Mouse (Mus musculus) embryonic facial prominence, embryonic 13.5 days (tissue): Measurements from ENCODE around the gene Tpst2. TPM values are rescaled to one million over a fixed set of nuclear protein-coding genes. Genes with fewer than 3 reads are reported as not detected.
A peak's percentile ranks its signal among the peaks of the same experiment; 100 is the strongest.

Experiments used
- ATAC-seq: fragments of 200-750 bp; cut with Nextera tagmentation; 2 replicates; pipeline ENCODE4 v1.8.0; 2017; ENCODE audit warnings: low read depth; ENCODE audit not compliant: insufficient number of reproducible peaks, insufficient read depth, low FRiP score, low TSS enrichment
- H3K27ac ChIP-seq: fragments of 300-500 bp; sonication (generic); 2 replicates; pipeline ENCODE4 v1.5.1; 2015; ENCODE audit warnings: moderate library complexity, mild to moderate bottlenecking, inconsistent platforms
- H3K27me3 ChIP-seq: fragments of 300-500 bp; sonication (generic); 2 replicates; pipeline ENCODE4 v1.6.1; 2015; ENCODE audit warnings: mild to moderate bottlenecking, inconsistent platforms
- H3K36me3 ChIP-seq: fragments of 300-500 bp; sonication (generic); 2 replicates; pipeline ENCODE4 v1.6.1; 2015; ENCODE audit warnings: mild to moderate bottlenecking, inconsistent platforms
- H3K4me1 ChIP-seq: fragments of 300-500 bp; sonication (generic); 2 replicates; pipeline ENCODE4 v1.6.1; 2015; ENCODE audit warnings: inconsistent platforms
- H3K4me2 ChIP-seq: fragments of 300-500 bp; sonication (generic); 2 replicates; pipeline ENCODE4 v1.6.1; 2015; ENCODE audit warnings: moderate library complexity, mild to moderate bottlenecking, inconsistent platforms
- H3K4me3 ChIP-seq: fragments of 300-500 bp; sonication (generic); 2 replicates; pipeline ENCODE4 v1.5.1; 2015; ENCODE audit warnings: mild to moderate bottlenecking, inconsistent platforms
- H3K9ac ChIP-seq: fragments of 300-500 bp; sonication (generic); 2 replicates; pipeline ENCODE4 v1.6.1; 2015; ENCODE audit warnings: mild to moderate bottlenecking, inconsistent platforms
- H3K9me3 ChIP-seq: fragments of 300-500 bp; sonication (generic); 2 replicates; pipeline ENCODE4 v1.6.1; 2016; ENCODE audit warnings: inconsistent platforms
- WGBS: fragments of 180-500 bp; shearing (Covaris S2); methylation state at CpG from one replicate; pipeline ENCODE4 v1.1.7; 2015; ENCODE audit warnings: mixed read lengths; 5-methylcytosine and 5-hydroxymethylcytosine counted together
- polyA plus RNA-seq: library from polyadenylated mRNA; unstranded; fragments of >200 nt; fragmentation: Nextera tagmentation; extraction: Ambion mirVana; gene quantifications from 2 replicates; pipeline ENCODE4 v1.2.1, GENCODE M21; 2015

The Tpst2 gene
- polyA plus RNA-seq, 1 experiment from 2014 or later, result 38.7 TPM

DNA sequence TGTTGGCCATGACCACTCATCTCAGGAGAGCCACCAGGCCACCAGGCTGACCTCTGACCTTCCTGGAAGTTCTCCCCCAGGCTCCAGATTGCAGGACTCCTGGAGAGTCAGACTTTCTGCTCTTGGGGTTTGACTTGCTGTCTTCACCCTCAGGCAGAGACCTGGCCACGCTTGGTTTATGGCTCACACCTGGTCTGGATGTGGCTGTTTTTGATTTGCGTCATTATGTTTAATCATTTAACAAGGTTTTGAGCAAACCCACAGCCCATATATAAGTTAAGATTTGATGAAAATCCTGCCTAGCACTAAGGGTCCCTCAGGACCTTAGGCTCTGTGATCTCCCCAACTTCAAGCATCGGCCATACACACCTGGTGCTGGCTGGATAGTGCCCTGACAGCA lies 18.6 kb upstream of the Tpst2 start:
- Histone ChIP-seq H3K27me3 (peaks cover 6% of the 10 kb centered on the region), H3K4me1 (peaks cover 25% of the 10 kb centered on the region), H3K4me2 (no peak overlapping the region), H3K9ac (no peak overlapping the region), H3K27ac (no peak overlapping the region), H3K4me3 (no peak overlapping the region), H3K9me3 (no peaks in the 10 kb centered on the region), H3K36me3 (no peaks in the 10 kb centered on the region)
- no peak for ATAC-seq
- WGBS, result 61% methylated on average over 3 of the region's 3 CpGs

DNA sequence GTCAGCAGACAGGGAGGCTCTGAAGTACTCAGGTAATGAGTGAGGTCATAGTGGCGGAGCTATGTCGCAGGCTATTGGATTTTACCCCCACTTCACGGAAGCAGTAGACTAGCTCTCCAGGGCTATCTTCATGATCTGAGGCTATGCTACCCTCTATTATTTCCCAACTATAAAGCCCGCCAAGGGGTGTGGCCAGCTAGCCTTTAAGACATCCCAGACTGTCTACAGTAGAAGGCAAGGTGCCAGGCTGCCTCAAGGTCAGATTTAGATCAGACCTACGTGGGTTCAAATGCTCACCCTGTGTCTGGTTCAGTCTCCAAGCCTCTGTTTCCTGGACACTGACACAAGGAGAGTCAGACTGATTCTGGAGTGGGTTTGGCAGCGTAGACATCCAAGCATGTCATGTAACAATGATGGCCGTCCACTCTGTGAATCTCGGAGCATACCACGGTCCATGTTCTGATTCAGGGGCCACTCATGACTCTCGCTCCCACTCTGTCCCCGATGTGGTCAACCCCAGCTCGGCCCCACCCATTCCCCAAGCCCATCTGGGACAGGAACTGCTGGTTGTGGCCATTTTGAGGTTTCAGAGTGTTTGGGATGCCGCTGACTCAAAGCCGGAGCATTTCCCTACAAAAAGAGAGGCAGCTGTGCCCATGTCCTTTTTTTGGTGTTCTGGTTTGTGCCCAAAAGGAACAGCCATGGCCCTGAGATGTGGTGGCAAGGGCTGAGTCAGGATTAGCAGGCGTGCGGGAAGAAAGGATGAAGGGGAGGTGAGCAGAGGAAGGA lies 16.4 kb upstream of the Tpst2 start:
- Histone ChIP-seq H3K27ac (no peak overlapping the region), H3K9ac (no peak overlapping the region), H3K9me3 (no peaks in the 10 kb centered on the region), H3K27me3 (peaks cover 6% of the 10 kb centered on the region), H3K4me1 (peaks cover 15% of the 10 kb centered on the region), H3K4me2 (no peak overlapping the region), H3K4me3 (no peak overlapping the region), H3K36me3 (no peaks in the 10 kb centered on the region)
- WGBS, result 86% methylated on average over 16 of the region's 16 CpGs
- no peak for ATAC-seq

DNA sequence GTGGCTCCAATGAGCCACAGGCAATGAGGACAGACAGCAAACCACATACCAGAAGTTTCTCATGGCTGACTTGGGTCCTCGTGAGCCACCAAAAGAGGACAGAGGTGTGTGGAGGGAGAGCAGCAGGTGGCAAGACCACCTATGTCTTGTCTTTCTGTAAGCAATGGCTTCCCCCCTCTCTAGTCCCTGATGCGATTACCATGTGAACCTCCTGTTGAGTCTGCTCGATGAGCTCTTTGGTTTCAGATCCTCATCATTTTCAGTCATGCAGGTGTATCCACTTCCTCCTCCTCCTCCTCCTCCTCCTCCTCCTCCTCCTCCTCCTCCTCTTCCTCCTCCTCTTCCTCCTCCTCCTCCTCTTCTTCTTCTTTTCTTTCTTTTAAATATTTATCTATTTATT lies 15.7 kb upstream of the Tpst2 start:
- Histone ChIP-seq H3K36me3 (no peaks in the 10 kb centered on the region), H3K9ac (no peak overlapping the region), H3K27me3 (peaks cover 8% of the 10 kb centered on the region), H3K9me3 (no peaks in the 10 kb centered on the region), H3K4me1 (peaks cover 15% of the 10 kb centered on the region), H3K4me2 (no peak overlapping the region), H3K4me3 (no peak overlapping the region), H3K27ac (no peak overlapping the region)
- no peak for ATAC-seq
- 89% methylated on average over 3 of the region's 3 CpGs for WGBS

DNA sequence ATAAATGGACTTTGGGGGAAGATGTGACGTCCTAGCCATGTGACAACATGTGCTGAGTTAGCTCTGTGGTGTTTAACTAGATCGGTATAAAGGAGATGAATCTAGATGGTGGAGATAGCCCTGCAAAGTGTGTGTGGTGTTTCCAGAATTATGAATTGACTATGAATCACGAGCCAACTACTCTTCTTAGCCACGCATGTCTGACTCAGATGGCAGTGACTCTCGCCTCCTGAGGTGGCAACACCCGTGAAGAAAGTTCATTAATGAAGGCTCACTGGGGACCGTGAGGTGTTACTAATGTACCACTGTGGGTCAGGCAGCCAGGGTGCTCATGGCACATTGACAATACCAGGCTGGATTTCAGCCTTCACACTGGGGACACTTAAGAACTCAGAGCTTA lies 12.4 kb upstream of the Tpst2 start:
- no peak overlapping the region for H3K4me2 ChIP-seq
- no peak for ATAC-seq
- no peak overlapping the region for H3K9ac ChIP-seq
- H3K4me1 ChIP-seq, result peaks cover 10% of the 10 kb centered on the region
- H3K36me3 ChIP-seq, result no peaks in the 10 kb centered on the region
- no peak overlapping the region for H3K27ac ChIP-seq
- peaks cover 34% of the 10 kb centered on the region for H3K27me3 ChIP-seq
- no peaks in the 10 kb centered on the region for H3K9me3 ChIP-seq
- WGBS, result 80% methylated on average over 7 of the region's 7 CpGs
- H3K4me3 ChIP-seq, result no peak overlapping the region

DNA sequence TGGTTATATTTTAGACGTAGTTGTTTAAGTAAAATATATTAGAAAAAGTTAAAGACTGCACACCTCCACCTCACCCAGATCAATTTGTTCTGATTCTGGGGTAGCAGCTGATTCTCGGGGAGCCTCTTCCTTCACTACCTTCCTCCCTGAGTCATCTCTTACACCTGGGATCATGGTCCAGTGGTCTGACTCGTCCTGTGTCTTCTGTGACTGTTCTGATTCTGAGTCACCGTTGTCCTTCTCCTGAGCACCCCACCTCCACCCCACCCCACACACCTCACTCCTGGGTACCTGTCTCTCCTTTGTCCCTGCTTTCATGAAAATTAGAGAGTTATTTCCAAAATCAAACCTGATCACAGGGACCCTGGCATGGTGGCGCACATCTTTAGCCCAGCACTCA lies 11.4 kb upstream of the Tpst2 start:
- Histone ChIP-seq H3K27me3 (peaks cover 42% of the 10 kb centered on the region), H3K9me3 (no peaks in the 10 kb centered on the region), H3K9ac (no peak overlapping the region), H3K4me1 (peaks cover 11% of the 10 kb centered on the region), H3K4me3 (no peak overlapping the region), H3K36me3 (no peaks in the 10 kb centered on the region), H3K27ac (no peak overlapping the region), H3K4me2 (no peak overlapping the region)
- WGBS, result 85% methylated on average over 5 of the region's 5 CpGs
- no peak for ATAC-seq

DNA sequence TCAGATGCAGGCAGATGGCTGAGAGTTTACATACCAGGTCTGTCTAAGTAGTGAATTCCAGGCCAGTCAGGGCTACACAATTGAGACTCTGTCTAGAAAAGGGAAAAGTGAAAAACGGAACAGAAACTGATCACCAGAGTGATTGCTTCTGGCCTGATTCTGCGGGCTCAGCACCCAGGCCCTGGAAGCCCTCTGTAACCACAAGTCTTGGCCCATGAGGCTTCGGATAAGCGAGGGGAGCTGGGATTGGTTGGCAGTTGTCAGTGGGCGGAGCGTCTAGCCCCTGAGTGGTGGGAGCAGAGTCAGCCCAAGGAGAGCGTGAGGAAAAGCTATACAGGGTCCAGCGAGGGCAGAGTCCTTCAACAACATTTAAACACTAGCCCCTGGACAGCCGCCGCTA lies 11.0 kb upstream of the Tpst2 start:
- 0 out of 2 replicates have a peak overlapping the region, but pooled peaks have one; percentile 16 for H3K27ac ChIP-seq
- 6% methylated on average over 10 of the region's 10 CpGs for WGBS
- peak; percentile 67; the same call in 1 of the 2 replicates for ATAC-seq
- no peaks in the 10 kb centered on the region for H3K9me3 ChIP-seq
- H3K4me2 ChIP-seq, result peak overlapping the region; percentile 39
- no peak overlapping the region for H3K4me3 ChIP-seq
- H3K4me1 ChIP-seq, result peaks cover 11% of the 10 kb centered on the region
- H3K9ac ChIP-seq, result peak overlapping the region; percentile 2; the same call in 1 of the 2 replicates
- H3K36me3 ChIP-seq, result no peaks in the 10 kb centered on the region
- H3K27me3 ChIP-seq, result peaks cover 46% of the 10 kb centered on the region

DNA sequence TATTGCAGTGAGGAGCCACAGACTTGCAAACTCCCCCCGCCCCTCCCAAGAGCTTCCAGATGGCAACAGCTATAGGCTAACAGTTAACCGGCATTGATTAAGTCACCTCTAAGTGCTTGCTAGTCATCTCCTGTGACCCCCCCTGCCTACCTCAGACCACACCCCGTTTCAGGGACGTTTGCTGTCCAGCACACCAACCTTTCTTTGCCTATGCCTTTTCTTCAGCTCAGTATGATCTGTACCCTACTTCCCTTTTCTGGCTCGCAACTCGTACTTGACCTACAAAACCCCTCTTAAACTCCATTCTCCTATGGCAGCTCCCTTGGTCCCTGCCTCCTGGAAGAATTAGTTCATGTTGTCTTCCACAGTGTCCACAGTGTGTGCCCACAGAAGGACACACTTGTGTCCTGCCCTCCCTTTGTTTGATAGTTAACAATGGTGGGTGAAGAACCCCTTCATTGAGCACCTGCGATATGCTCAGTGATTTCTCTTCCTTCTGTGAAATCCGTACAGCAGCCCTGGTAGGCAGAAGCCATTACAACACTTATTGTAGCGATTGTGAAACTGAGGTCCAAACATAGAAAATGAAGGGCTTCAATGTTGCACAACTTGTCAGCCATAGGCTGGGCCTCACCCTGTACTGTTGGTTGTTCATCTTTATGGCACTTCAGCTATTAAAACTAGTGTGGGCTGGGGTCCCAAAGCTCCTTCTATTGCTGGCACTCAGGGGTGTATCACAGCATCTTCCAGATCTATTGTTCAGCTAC lies 10.3 kb upstream of the Tpst2 start:
- peaks cover 11% of the 10 kb centered on the region for H3K4me1 ChIP-seq
- ATAC-seq, result no peak
- 0 out of 2 replicates have a peak overlapping the region, but pooled peaks have one; percentile 16 for H3K27ac ChIP-seq
- H3K36me3 ChIP-seq, result no peaks in the 10 kb centered on the region
- 59% methylated on average over 9 of the region's 9 CpGs for WGBS
- H3K4me3 ChIP-seq, result no peak overlapping the region
- peak overlapping the region; percentile 39 for H3K4me2 ChIP-seq
- peaks cover 43% of the 10 kb centered on the region for H3K27me3 ChIP-seq
- no peaks in the 10 kb centered on the region for H3K9me3 ChIP-seq
- H3K9ac ChIP-seq, result no peak overlapping the region; the same call in 1 of the 2 replicates

DNA sequence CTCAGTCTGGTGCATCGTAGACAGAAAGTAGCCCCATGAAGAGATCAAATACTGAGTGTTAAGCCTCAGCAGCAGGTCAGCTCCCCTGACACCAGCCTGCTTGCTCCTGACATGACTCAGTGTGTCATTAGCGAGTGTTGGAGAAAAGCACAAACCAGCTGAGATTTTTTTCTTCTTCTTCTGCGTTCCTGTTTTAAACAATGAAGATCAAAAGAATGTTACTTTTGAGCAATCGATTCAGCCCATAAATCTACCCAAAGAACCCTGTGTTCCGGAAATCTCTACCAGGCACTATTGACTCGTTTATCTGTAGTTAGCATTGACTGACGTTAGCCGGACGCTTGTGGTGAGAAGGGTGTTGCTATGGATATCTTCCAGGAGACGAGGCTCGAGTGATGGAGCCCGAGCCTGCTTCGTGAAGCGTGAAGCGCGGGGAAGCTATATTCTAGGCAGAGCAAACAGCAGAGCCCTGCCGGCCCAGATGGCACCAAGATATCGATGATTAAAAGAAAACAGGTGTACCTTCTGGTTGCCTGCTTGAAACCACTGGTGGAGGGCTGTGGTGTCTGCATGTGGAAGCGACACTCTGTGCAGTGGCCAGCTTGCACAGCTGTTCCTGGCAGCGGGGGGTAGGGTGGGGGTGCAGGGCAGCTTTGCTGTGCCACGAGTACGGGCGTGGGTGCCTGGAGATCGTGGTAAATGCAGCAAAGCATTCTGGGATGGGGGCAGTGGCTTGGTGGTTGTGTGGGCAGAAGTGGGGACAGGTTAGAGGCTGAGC lies 5.5 kb upstream of the Tpst2 start:
- Histone ChIP-seq H3K4me2 (no peak overlapping the region), H3K27me3 (peaks cover 42% of the 10 kb centered on the region), H3K4me1 (peaks cover 14% of the 10 kb centered on the region; the same call in 1 of the 2 replicates), H3K4me3 (no peak overlapping the region), H3K27ac (no peak overlapping the region), H3K36me3 (no peaks in the 10 kb centered on the region), H3K9me3 (no peaks in the 10 kb centered on the region), H3K9ac (0 out of 2 replicates have a peak overlapping the region, but pooled peaks have one; percentile 7)
- no peak for ATAC-seq
- 61% methylated on average over 24 of the region's 24 CpGs for WGBS

DNA sequence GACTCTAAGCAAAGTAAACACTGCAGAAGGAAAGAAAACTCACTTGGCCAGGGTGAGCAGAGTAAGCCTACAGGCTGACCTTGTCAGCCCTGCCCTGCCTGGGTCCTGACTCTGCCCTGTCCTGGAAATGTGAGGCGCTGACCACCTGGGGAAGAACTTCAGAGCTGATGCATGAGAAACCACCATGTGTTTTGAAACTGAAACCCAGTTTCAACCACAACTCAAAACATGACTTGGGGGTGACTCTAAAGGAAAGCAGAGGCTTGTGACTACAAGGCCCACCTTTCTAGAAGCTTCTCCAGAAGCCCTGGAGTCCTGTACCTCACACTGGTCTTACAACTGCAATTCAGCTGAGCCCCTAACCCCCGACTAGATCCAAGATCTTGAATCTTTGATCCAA lies 3.6 kb upstream of the Tpst2 start:
- WGBS, result 75% methylated on average over 2 of the region's 2 CpGs
- H3K36me3 ChIP-seq, result no peaks in the 10 kb centered on the region
- H3K27me3 ChIP-seq, result peaks cover 26% of the 10 kb centered on the region
- H3K9ac ChIP-seq, result no peak overlapping the region
- H3K9me3 ChIP-seq, result no peaks in the 10 kb centered on the region
- H3K4me3 ChIP-seq, result no peak overlapping the region
- H3K4me1 ChIP-seq, result peaks cover 24% of the 10 kb centered on the region
- no peak for ATAC-seq
- H3K27ac ChIP-seq, result no peak overlapping the region
- no peak overlapping the region for H3K4me2 ChIP-seq

DNA sequence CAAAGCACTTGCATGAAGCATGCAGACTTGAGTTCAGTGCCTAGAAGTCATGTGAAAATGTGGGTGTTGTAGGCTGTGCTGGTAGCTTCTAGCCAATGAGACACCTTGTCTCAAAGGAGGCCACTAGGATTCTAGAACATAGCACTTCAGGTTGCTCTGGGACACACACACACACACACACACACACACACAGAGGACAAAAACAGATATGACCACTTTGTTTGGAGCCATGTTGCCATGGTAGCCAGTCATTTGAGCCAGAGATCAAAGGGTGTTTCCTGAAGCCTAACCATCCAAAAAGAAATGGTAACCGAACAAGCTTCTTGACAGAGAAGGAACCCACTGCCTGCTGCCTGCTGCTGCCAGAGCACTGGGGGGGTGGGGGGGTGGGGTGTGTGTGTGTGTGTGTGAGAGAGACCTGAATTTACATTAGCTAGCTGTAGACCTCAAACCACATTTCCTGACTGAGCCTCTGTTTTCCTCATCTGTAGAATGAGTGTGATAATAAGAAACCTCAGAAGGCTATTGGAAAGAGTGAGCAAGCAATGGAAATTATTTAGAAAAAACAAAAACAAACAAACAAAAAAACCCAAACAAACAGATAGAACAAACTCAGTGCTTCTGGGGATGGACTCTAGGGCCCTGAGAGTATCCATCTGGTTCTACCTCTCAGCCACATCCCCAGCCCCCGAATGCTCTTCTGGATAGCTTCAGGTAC lies 2.6 kb upstream of the Tpst2 start:
- H3K4me1 ChIP-seq, result peaks cover 33% of the 10 kb centered on the region
- no peaks in the 10 kb centered on the region for H3K9me3 ChIP-seq
- no peak overlapping the region for H3K27ac ChIP-seq
- no peak overlapping the region for H3K4me3 ChIP-seq
- H3K9ac ChIP-seq, result no peak overlapping the region
- H3K27me3 ChIP-seq, result peaks cover 16% of the 10 kb centered on the region
- WGBS, result 55% methylated on average over 2 of the region's 2 CpGs
- H3K36me3 ChIP-seq, result no peaks in the 10 kb centered on the region
- no peak overlapping the region for H3K4me2 ChIP-seq
- no peak for ATAC-seq
